In genomic region chr14:80014966-80015365, GRCm38 (mm10) we compare ENCODE assay signal across 34 mouse cellular contexts. TPM values are rescaled to one million over a fixed set of nuclear protein-coding genes. Genes with fewer than 3 reads are reported as not detected.
DNase-seq lines count a peak whose midpoint lies in the region; ATAC-seq lines count a peak whose summit lies in the region.
"Had no signal": no experiment of that assay in that cellular context is flagged by ENCODE, and none has a peak within 500 bp of the region (broad histone marks: within the 10 kb centered on the region; RNA-seq: fewer than 3 reads in every experiment).

No protein-coding gene starts in this region.

- WGBS in embryonic facial prominence, embryonic 14.5 days: 50% methylated on average over 6 of the region's 6 CpGs
- WGBS in embryonic facial prominence, embryonic 10.5 days: 42% methylated on average over 6 of the region's 6 CpGs
- 18% methylated on average over 6 of the region's 6 CpGs for WGBS in midbrain, embryonic 12.5 days
- 12% methylated on average over 6 of the region's 6 CpGs for WGBS in midbrain, embryonic 14.5 days
- 7% methylated on average over 6 of the region's 6 CpGs for WGBS in forebrain, embryonic 13.5 days

- no peak overlapping the region for H3K4me2 ChIP-seq in embryonic facial prominence, embryonic 14.5 days (ENCODE audit: low read depth, low read length)
- no peak overlapping the region for H3K4me2 ChIP-seq in midbrain, embryonic 12.5 days (replicated peaks)
- no peak overlapping the region for H3K4me2 ChIP-seq in midbrain, embryonic 14.5 days (ENCODE audit: low read length)
- H3K4me2 ChIP-seq in forebrain, embryonic 13.5 days: no peak overlapping the region
- H3K4me2 ChIP-seq: embryonic facial prominence, embryonic 13.5 days; heart, embryonic 15.5 days; hindbrain, embryonic 13.5 days had no signal

- H3K4me3 ChIP-seq in embryonic facial prominence, embryonic 14.5 days (ENCODE audit: low read depth, low read length): no peak overlapping the region
- H3K4me3 ChIP-seq in embryonic facial prominence, embryonic 10.5 days: no peak overlapping the region
- no peak overlapping the region for H3K4me3 ChIP-seq in midbrain, embryonic 12.5 days
- no peak overlapping the region for H3K4me3 ChIP-seq in midbrain, embryonic 14.5 days (replicated peaks; ENCODE audit: low read depth, low read length)
- H3K4me3 ChIP-seq in forebrain, embryonic 13.5 days: no peak overlapping the region
- H3K4me3 ChIP-seq: embryonic facial prominence, embryonic 13.5 days; erythroblast, embryonic 14.5 days; heart, embryonic 10.5 days; heart, embryonic 15.5 days; hindbrain, embryonic 13.5 days had no signal

- peak; percentile 67; the same call in 1 of the 2 replicates for ATAC-seq in embryonic facial prominence, embryonic 14.5 days (ENCODE audit: low read depth)
- ATAC-seq in midbrain, embryonic 12.5 days (ENCODE audit: low FRiP score, low read depth): peak; percentile 41; the same call in 1 of the 2 replicates
- ATAC-seq in midbrain, embryonic 14.5 days (ENCODE audit: low FRiP score, low TSS enrichment): no peak
- peak; percentile 52; the same call in 1 of the 2 replicates for ATAC-seq in forebrain, embryonic 13.5 days
- ATAC-seq: activated CD4-positive, CD25-positive, alpha-beta regulatory T cell, adult 4 months; inflammation-experienced regulatory T-cells, adult 6 months had no signal

- H3K9me3 ChIP-seq in embryonic facial prominence, embryonic 14.5 days (ENCODE audit: control insufficient read depth, low read length): no peaks in the 10 kb centered on the region
- no peaks in the 10 kb centered on the region for H3K9me3 ChIP-seq in embryonic facial prominence, embryonic 10.5 days
- H3K9me3 ChIP-seq in midbrain, embryonic 12.5 days: no peaks in the 10 kb centered on the region
- H3K9me3 ChIP-seq in midbrain, embryonic 14.5 days (ENCODE audit: control insufficient read depth, low read length): no peaks in the 10 kb centered on the region
- no peaks in the 10 kb centered on the region for H3K9me3 ChIP-seq in forebrain, embryonic 13.5 days (replicated peaks)
- H3K9me3 ChIP-seq: embryonic facial prominence, embryonic 13.5 days; heart, embryonic 10.5 days; heart, embryonic 15.5 days; hindbrain, embryonic 13.5 days had no signal

- peaks cover 9% of the 10 kb centered on the region; the same call in 1 of the 2 replicates for H3K4me1 ChIP-seq in embryonic facial prominence, embryonic 14.5 days (ENCODE audit: control insufficient read depth, insufficient read depth, low read length)
- peaks cover 10% of the 10 kb centered on the region for H3K4me1 ChIP-seq in embryonic facial prominence, embryonic 10.5 days
- H3K4me1 ChIP-seq in midbrain, embryonic 12.5 days: peaks cover 26% of the 10 kb centered on the region
- peaks cover 10% of the 10 kb centered on the region; the same call in 1 of the 2 replicates for H3K4me1 ChIP-seq in midbrain, embryonic 14.5 days (ENCODE audit: control insufficient read depth, insufficient read depth, low read length)
- peaks cover 35% of the 10 kb centered on the region for H3K4me1 ChIP-seq in forebrain, embryonic 13.5 days
- H3K4me1 ChIP-seq: heart, embryonic 10.5 days had no signal

- no peak for DNase-seq in embryonic facial prominence, embryonic 14.5 days (ENCODE audit: low spot score)
- no peak for DNase-seq in embryonic facial prominence, embryonic 10.5 days (ENCODE audit: low spot score)
- DNase-seq in midbrain, embryonic 14.5 days: no peak
- no peak for DNase-seq in heart, adult 9 months (ENCODE audit: low spot score in 2 of 2)
- no peak for DNase-seq in left cerebral cortex, adult 18-20 months (ENCODE audit: low spot score in 2 of 2)
- DNase-seq: adrenal gland, postnatal 14 days; cerebellum, adult 11-12 months; cerebellum, adult 9-11 months; embryo, embryonic 11 days; gastrocnemius, postnatal 14 days; kidney, adult 8-10 months; kidney, postnatal 4 days; liver; lung, adult 2 months; lung, postnatal 10 days; thymus, postnatal 14 days had no signal

- H3K9ac ChIP-seq in embryonic facial prominence, embryonic 14.5 days (ENCODE audit: low read depth, low read length): no peak overlapping the region
- H3K9ac ChIP-seq in midbrain, embryonic 12.5 days (replicated peaks): no peak overlapping the region
- no peak overlapping the region for H3K9ac ChIP-seq in midbrain, embryonic 14.5 days (replicated peaks; ENCODE audit: low read length)
- no peak overlapping the region for H3K9ac ChIP-seq in forebrain, embryonic 13.5 days
- H3K9ac ChIP-seq: embryonic facial prominence, embryonic 13.5 days; heart, embryonic 15.5 days; hindbrain, embryonic 13.5 days; liver, embryonic 14.5 days had no signal

- H3K27ac ChIP-seq in embryonic facial prominence, embryonic 14.5 days (replicated peaks; ENCODE audit: low read depth, low read length): no peak overlapping the region
- H3K27ac ChIP-seq in embryonic facial prominence, embryonic 10.5 days (replicated peaks): no peak overlapping the region
- no peak overlapping the region for H3K27ac ChIP-seq in midbrain, embryonic 12.5 days (replicated peaks)
- H3K27ac ChIP-seq in midbrain, embryonic 14.5 days (replicated peaks; ENCODE audit: low read depth, low read length): no peak overlapping the region
- peak overlapping the region; percentile 62; the same call in 1 of the 2 replicates for H3K27ac ChIP-seq in forebrain, embryonic 13.5 days
- H3K27ac ChIP-seq: heart, embryonic 10.5 days; heart, embryonic 15.5 days; hindbrain, embryonic 13.5 days; kidney, postnatal 0 days; liver, embryonic 14.5 days; macrophage had no signal

- H3K36me3 ChIP-seq in embryonic facial prominence, embryonic 14.5 days (ENCODE audit: control insufficient read depth, insufficient read depth, low read length): no peaks in the 10 kb centered on the region
- H3K36me3 ChIP-seq in embryonic facial prominence, embryonic 10.5 days (replicated peaks): no peaks in the 10 kb centered on the region
- no peaks in the 10 kb centered on the region for H3K36me3 ChIP-seq in midbrain, embryonic 12.5 days
- no peaks in the 10 kb centered on the region for H3K36me3 ChIP-seq in midbrain, embryonic 14.5 days (ENCODE audit: control insufficient read depth, insufficient read depth, low read length)
- no peaks in the 10 kb centered on the region for H3K36me3 ChIP-seq in forebrain, embryonic 13.5 days (ENCODE audit: poor library complexity, severe bottlenecking)
- H3K36me3 ChIP-seq: embryonic facial prominence, embryonic 13.5 days; heart, embryonic 10.5 days; heart, embryonic 15.5 days; hindbrain, embryonic 13.5 days had no signal

- H3K27me3 ChIP-seq in embryonic facial prominence, embryonic 14.5 days (replicated peaks; ENCODE audit: control insufficient read depth, insufficient read depth, low read length): no peaks in the 10 kb centered on the region
- H3K27me3 ChIP-seq in embryonic facial prominence, embryonic 10.5 days (replicated peaks; ENCODE audit: low read depth, poor library complexity, severe bottlenecking): no peaks in the 10 kb centered on the region
- H3K27me3 ChIP-seq in midbrain, embryonic 12.5 days: peaks cover 5% of the 10 kb centered on the region; the same call in 1 of the 2 replicates
- no peaks in the 10 kb centered on the region for H3K27me3 ChIP-seq in midbrain, embryonic 14.5 days (ENCODE audit: control insufficient read depth, insufficient read depth, low read length)
- no peaks in the 10 kb centered on the region for H3K27me3 ChIP-seq in forebrain, embryonic 13.5 days
- H3K27me3 ChIP-seq: CH12.LX; embryonic facial prominence, embryonic 13.5 days; heart, embryonic 15.5 days; hindbrain, embryonic 13.5 days had no signal

RNA-seq across cellular contexts. Expression of gene Olfm4, which starts 31.1 kb away (rescaled TPM):
- polyA plus RNA-seq in embryonic facial prominence, embryonic 14.5 days (2014; fragmentation: Nextera tagmentation; extraction: Ambion mirVana): 1.1 TPM in 2 replicates
- 0.21 and 0.68 TPM in 2 replicates for polyA plus RNA-seq in embryonic facial prominence, embryonic 10.5 days (2016; fragmentation: Nextera tagmentation; extraction: Ambion mirVana)
- 0.50 and 0.92 TPM in 2 replicates for polyA plus RNA-seq in midbrain, embryonic 12.5 days (2016; fragmentation: Nextera tagmentation; extraction: Ambion mirVana)
- 0.89 and 0.98 TPM in 2 replicates for polyA plus RNA-seq in midbrain, embryonic 14.5 days (2014; fragmentation: Nextera tagmentation; extraction: Ambion mirVana)
- 0.56 and 0.62 TPM in 2 replicates for polyA plus RNA-seq in forebrain, embryonic 13.5 days (2015; fragmentation: Nextera tagmentation; extraction: Ambion mirVana)
- under 1 TPM; 0.37 to 0.56 TPM for total RNA-seq in left cerebral cortex, adult 18-20 months (2021)
- total RNA-seq: ES-E14; gastrocnemius, postnatal 14 days; heart, postnatal 25 days; monocyte, adult 5-6 weeks had no signal
- polyA plus RNA-seq: activated CD4-positive, CD25-positive, alpha-beta regulatory T cell, adult 4 months; C2C12; erythroblast, embryonic 14.5 days; inflammation-experienced regulatory T-cells, adult 6 months; lung, adult 2 months; urinary bladder, adult 2 months had no signal
